Mouse (Mus musculus) testis, adult 2 months (tissue): Measurements from ENCODE around the gene Stambpl1.

Experiments used
- CTCF ChIP-seq: fragments of 200-500 bp; IDR thresholded peaks from 2 replicates; pipeline ENCODE4 v1.5.1; 2012; ENCODE audit warnings: low read depth, mild to moderate bottlenecking, inconsistent platforms, low read length, moderate library complexity; ENCODE audit not compliant: control insufficient read depth, insufficient read depth, insufficient replicate concordance
- POLR2A ChIP-seq: fragments of 200-500 bp; IDR thresholded peaks from 2 replicates; pipeline ENCODE4 v1.6.1; 2012; ENCODE audit warnings: low read depth, mild to moderate bottlenecking, inconsistent platforms, low read length, moderate library complexity; ENCODE audit not compliant: control insufficient read depth

- TF ChIP-seq POLR2A (no peak), CTCF (no peak)
Observed at GRCm38 (mm10) chr19:34202668-34203067, 10.6 kb downstream of the Stambpl1 start.
